Mouse (Mus musculus): ENCODE measurements at regions not wholly inside any gene's neighbourhood (a gene's known extent, or its start where the extent isn't known, plus 50 kb on each side); places are given as distances from the start of the nearest gene placed in this dataset.

- no peak for DNase-seq (ENCODE audit: low spot score in 2 of 2)
Observed at GRCm38 (mm10) chr8:128292394-128292793, 66.0 kb upstream of the Nrp1 start.

GRCm38 (mm10) chr8:128296728-128297380 is 61.5 kb upstream of the Nrp1 start:
- peak; percentile 14 to 25 for DNase-seq (ENCODE audit: low spot score in 2 of 2)

- no peak for DNase-seq (ENCODE audit: low spot score in 2 of 2)
Observed at GRCm38 (mm10) chr8:128302322-128302721, 56.1 kb upstream of the Nrp1 start.
